Mouse (Mus musculus): ENCODE results near the gene Egr2. TPM values are rescaled to one million over a fixed set of nuclear protein-coding genes. Genes with fewer than 3 reads are reported as not detected.

Gene Egr2
- polyA plus RNA-seq, 1 experiment from 2014 or later = 0.60 TPM

- Histone ChIP-seq H3K27me3 (replicated peaks; ENCODE audit: control insufficient read depth, insufficient read depth, low read length) (no peaks in the 10 kb centered on the region), H3K9ac (ENCODE audit: low read depth, low read length) (no peak overlapping the region), H3K36me3 (ENCODE audit: control insufficient read depth, insufficient read depth) (no peaks in the 10 kb centered on the region), H3K9me3 (ENCODE audit: control insufficient read depth) (no peaks in the 10 kb centered on the region), H3K27ac (ENCODE audit: low read depth, low read length) (no peak overlapping the region), H3K4me1 (replicated peaks; ENCODE audit: control insufficient read depth, insufficient read depth, low read length) (no peaks in the 10 kb centered on the region), H3K4me2 (replicated peaks; ENCODE audit: low read depth) (no peak overlapping the region), H3K4me3 (ENCODE audit: low read depth, low read length) (no peak overlapping the region)
- TF ChIP-seq CTCF (IDR thresholded peaks at IDR 0.05; ENCODE audit: low read depth) = no peak
- 72% methylated on average over 12 of the region's 12 CpGs for WGBS
- no peak for ATAC-seq
These were observed 46.5 kb downstream of the Egr2 start for GRCm38 (mm10) chr10:67581698-67582285.

GRCm38 (mm10) chr10:67585873-67586610 is 50.8 kb downstream of the Egr2 start:
- no peak overlapping the region for H3K27ac ChIP-seq (ENCODE audit: low read depth, low read length)
- H3K9ac ChIP-seq (ENCODE audit: low read depth, low read length) = no peak overlapping the region
- H3K27me3 ChIP-seq (replicated peaks; ENCODE audit: control insufficient read depth, insufficient read depth, low read length) = no peaks in the 10 kb centered on the region
- ATAC-seq = no peak
- no peaks in the 10 kb centered on the region for H3K4me1 ChIP-seq (replicated peaks; ENCODE audit: control insufficient read depth, insufficient read depth, low read length)
- TF ChIP-seq CTCF (IDR thresholded peaks at IDR 0.05; ENCODE audit: low read depth) = no peak
- H3K4me3 ChIP-seq (ENCODE audit: low read depth, low read length) = no peak overlapping the region
- no peaks in the 10 kb centered on the region for H3K9me3 ChIP-seq (ENCODE audit: control insufficient read depth)
- H3K4me2 ChIP-seq (replicated peaks; ENCODE audit: low read depth) = no peak overlapping the region
- WGBS = 82% methylated on average over 18 of the region's 18 CpGs
- H3K36me3 ChIP-seq (ENCODE audit: control insufficient read depth, insufficient read depth) = no peaks in the 10 kb centered on the region

Other genes starting within 250 kb of the Egr2 start
- 17.4 and 18.5 TPM in 2 replicates for gene Ado, start 13.5 kb downstream of the Egr2 start, polyA plus RNA-seq (2015; fragmentation: Nextera tagmentation; extraction: Ambion mirVana)

All from intestine, postnatal 0 days (tissue).